Mouse (Mus musculus) stomach, embryonic 14.5 days (tissue): ENCODE data around the gene Tecpr1. TPM values are rescaled to one million over a fixed set of nuclear protein-coding genes. Genes with fewer than 3 reads are reported as not detected.

Experiments
- ATAC-seq: fragments of 200-750 bp; cut with Nextera tagmentation; 2 replicates; pipeline ENCODE4 v1.8.0; 2017; ENCODE audit warnings: low read depth, moderate TSS enrichment; ENCODE audit not compliant: insufficient number of reproducible peaks, insufficient read depth, low FRiP score
- H3K27ac ChIP-seq: fragments of 300-500 bp; sonication (generic); 2 replicates; pipeline ENCODE4 v1.5.1; 2014; ENCODE audit warnings: mild to moderate bottlenecking, low read length, moderate library complexity, mixed read lengths
- H3K27me3 ChIP-seq: fragments of 300-500 bp; sonication (generic); 2 replicates; pipeline ENCODE4 v1.6.1; 2014; ENCODE audit warnings: low read length, control low read depth, mixed read lengths; ENCODE audit not compliant: control insufficient read depth, insufficient read depth
- H3K36me3 ChIP-seq: fragments of 300-500 bp; sonication (generic); 2 replicates; pipeline ENCODE4 v1.6.1; 2014; ENCODE audit warnings: mild to moderate bottlenecking, control low read depth, low read length, moderate library complexity, mixed read lengths; ENCODE audit not compliant: control insufficient read depth, insufficient read depth
- H3K4me1 ChIP-seq: fragments of 300-500 bp; sonication (generic); 2 replicates; pipeline ENCODE4 v1.6.1; 2014; ENCODE audit warnings: low read length, control low read depth, mixed read lengths; ENCODE audit not compliant: control insufficient read depth, insufficient read depth
- H3K4me2 ChIP-seq: fragments of 300-500 bp; sonication (generic); replicated peaks from 2 replicates; pipeline ENCODE4 v1.6.1; 2014; ENCODE audit warnings: low read depth, low read length, control low read depth
- H3K4me3 ChIP-seq: fragments of 300-500 bp; sonication (generic); 2 replicates; pipeline ENCODE4 v1.5.1; 2014; ENCODE audit warnings: low read depth, low read length, control low read depth
- H3K9ac ChIP-seq: fragments of 300-500 bp; sonication (generic); replicated peaks from 2 replicates; pipeline ENCODE4 v1.6.1; 2014; ENCODE audit warnings: low read depth, mild to moderate bottlenecking, control low read depth, low read length, moderate library complexity, mixed read lengths
- H3K9me3 ChIP-seq: fragments of 300-500 bp; sonication (generic); 2 replicates; pipeline ENCODE4 v1.6.1; 2016; ENCODE audit warnings: low read depth, low read length, control low read depth; ENCODE audit not compliant: control insufficient read depth
- WGBS: fragments of 180-500 bp; shearing (Covaris S2); extraction: QIAGEN DNeasy Blood & Tissue Kit; methylation state at CpG from one replicate; pipeline ENCODE4 v1.1.7; 2014; 5-methylcytosine and 5-hydroxymethylcytosine counted together
- polyA plus RNA-seq: library from polyadenylated mRNA; unstranded; fragments of >200 nt; fragmentation: Nextera tagmentation; extraction: Ambion mirVana; gene quantifications from 2 replicates; pipeline ENCODE4 v1.2.1, GENCODE M21; 2014

The Tecpr1 gene
- polyA plus RNA-seq, 1 experiment from 2014 or later: 17.0 TPM

GRCm38 (mm10) chr5:144162813-144163517 is 60.5 kb downstream of the Tecpr1 start:
- Histone ChIP-seq H3K27me3 (no peaks in the 10 kb centered on the region), H3K27ac (no peak overlapping the region; the same call in 1 of the 2 replicates), H3K36me3 (peaks cover 7% of the 10 kb centered on the region; the same call in 1 of the 2 replicates), H3K4me1 (peaks cover 2% of the 10 kb centered on the region; the same call in 1 of the 2 replicates), H3K4me2 (no peak overlapping the region), H3K9ac (no peak overlapping the region), H3K4me3 (no peak overlapping the region), H3K9me3 (no peaks in the 10 kb centered on the region)
- no peak for ATAC-seq
- 68% methylated on average over 10 of the region's 10 CpGs for WGBS

- WGBS: 81% methylated on average over 5 of the region's 5 CpGs
- no peak for ATAC-seq
- Histone ChIP-seq H3K4me3 (no peak overlapping the region), H3K4me1 (peaks cover 2% of the 10 kb centered on the region; the same call in 1 of the 2 replicates), H3K27ac (no peak overlapping the region; the same call in 1 of the 2 replicates), H3K27me3 (no peaks in the 10 kb centered on the region), H3K36me3 (peaks cover 7% of the 10 kb centered on the region; the same call in 1 of the 2 replicates), H3K9ac (no peak overlapping the region), H3K4me2 (no peak overlapping the region), H3K9me3 (no peaks in the 10 kb centered on the region)
Observed at GRCm38 (mm10) chr5:144162080-144162812, 61.2 kb downstream of the Tecpr1 start.

- Histone ChIP-seq H3K27ac (peak overlapping the region; percentile 81; the same call in 1 of the 2 replicates), H3K9me3 (no peaks in the 10 kb centered on the region), H3K36me3 (peaks cover 7% of the 10 kb centered on the region; the same call in 1 of the 2 replicates), H3K4me3 (no peak overlapping the region), H3K4me2 (no peak overlapping the region), H3K9ac (no peak overlapping the region), H3K27me3 (no peaks in the 10 kb centered on the region), H3K4me1 (peaks cover 2% of the 10 kb centered on the region; the same call in 1 of the 2 replicates)
- 83% methylated on average over 8 of the region's 8 CpGs for WGBS
- ATAC-seq: no peak
Observed at GRCm38 (mm10) chr5:144159137-144159536, 64.3 kb downstream of the Tecpr1 start.

GRCm38 (mm10) chr5:144158604-144159003 is 64.8 kb downstream of the Tecpr1 start:
- Histone ChIP-seq H3K4me1 (peaks cover 2% of the 10 kb centered on the region; the same call in 1 of the 2 replicates), H3K27ac (peak overlapping the region; percentile 81; the same call in 1 of the 2 replicates), H3K9me3 (no peaks in the 10 kb centered on the region), H3K36me3 (peaks cover 4% of the 10 kb centered on the region; the same call in 1 of the 2 replicates), H3K4me3 (no peak overlapping the region), H3K4me2 (no peak overlapping the region), H3K9ac (no peak overlapping the region), H3K27me3 (no peaks in the 10 kb centered on the region)
- WGBS: 25% methylated on average over 4 of the region's 4 CpGs
- peak; percentile 84 for ATAC-seq

- peaks cover 2% of the 10 kb centered on the region; the same call in 1 of the 2 replicates for H3K4me1 ChIP-seq
- H3K9me3 ChIP-seq: no peaks in the 10 kb centered on the region
- no peak overlapping the region for H3K27ac ChIP-seq
- no peak for ATAC-seq
- no peaks in the 10 kb centered on the region for H3K27me3 ChIP-seq
- WGBS: 26% methylated on average over 7 of the region's 7 CpGs
- no peak overlapping the region for H3K9ac ChIP-seq
- H3K4me2 ChIP-seq: no peak overlapping the region
- no peak overlapping the region for H3K4me3 ChIP-seq
- H3K36me3 ChIP-seq: peaks cover 6% of the 10 kb centered on the region; the same call in 1 of the 2 replicates
Observed at GRCm38 (mm10) chr5:144154528-144154927, 68.9 kb downstream of the Tecpr1 start.

- H3K4me2 ChIP-seq: no peak overlapping the region
- no peaks in the 10 kb centered on the region for H3K27me3 ChIP-seq
- no peak overlapping the region for H3K27ac ChIP-seq
- H3K4me3 ChIP-seq: no peak overlapping the region
- H3K9ac ChIP-seq: no peak overlapping the region
- H3K36me3 ChIP-seq: peaks cover 12% of the 10 kb centered on the region
- 82% methylated on average over 4 of the region's 4 CpGs for WGBS
- H3K9me3 ChIP-seq: no peaks in the 10 kb centered on the region
- H3K4me1 ChIP-seq: no peaks in the 10 kb centered on the region
- no peak for ATAC-seq
Observed at GRCm38 (mm10) chr5:144151270-144151669, 72.1 kb downstream of the Tecpr1 start.

- WGBS: 97% methylated on average over 4 of the region's 4 CpGs
- no peaks in the 10 kb centered on the region for H3K9me3 ChIP-seq
- no peaks in the 10 kb centered on the region for H3K27me3 ChIP-seq
- H3K36me3 ChIP-seq: peaks cover 12% of the 10 kb centered on the region
- no peak overlapping the region for H3K4me3 ChIP-seq
- H3K9ac ChIP-seq: no peak overlapping the region
- no peaks in the 10 kb centered on the region for H3K4me1 ChIP-seq
- no peak overlapping the region for H3K27ac ChIP-seq
- no peak overlapping the region for H3K4me2 ChIP-seq
- no peak for ATAC-seq
Observed at GRCm38 (mm10) chr5:144149530-144149929, 73.9 kb downstream of the Tecpr1 start.

GRCm38 (mm10) chr5:144146898-144147297 is 76.5 kb downstream of the Tecpr1 start:
- no peaks in the 10 kb centered on the region for H3K27me3 ChIP-seq
- no peaks in the 10 kb centered on the region for H3K9me3 ChIP-seq
- no peak overlapping the region for H3K27ac ChIP-seq
- no peak overlapping the region for H3K4me2 ChIP-seq
- ATAC-seq: no peak
- H3K36me3 ChIP-seq: peaks cover 12% of the 10 kb centered on the region
- no peak overlapping the region for H3K4me3 ChIP-seq
- H3K4me1 ChIP-seq: no peaks in the 10 kb centered on the region
- no peak overlapping the region for H3K9ac ChIP-seq
